Comparison of ENCODE assay signal across 14 mouse cellular contexts in genomic region chr10:94789205-94789604, GRCm38 (mm10).
DNase-seq lines count a peak whose midpoint lies in the region; ATAC-seq and TF ChIP-seq lines count a peak whose summit lies in the region.
"Had no signal": no experiment of that assay in that cellular context is flagged by ENCODE, and none has a peak within 500 bp of the region (broad histone marks: within the 10 kb centered on the region; RNA-seq: fewer than 3 reads in every experiment).

No protein-coding gene starts in this region.

- intact Hi-C loops in heart, postnatal 36 days (cut with DNase I) = no loop called here

- H3K4me3 ChIP-seq in limb, embryonic 14.5 days (replicated peaks; ENCODE audit: low read length) = no peak overlapping the region
- H3K4me3 ChIP-seq in limb, embryonic 10.5 days = no peak overlapping the region
- H3K4me3 ChIP-seq: megakaryocyte, embryonic 14.5 days; neural tube, embryonic 12.5 days had no signal

- H3K27ac ChIP-seq in limb, embryonic 14.5 days (replicated peaks; ENCODE audit: low read depth, low read length) = no peak overlapping the region
- no peak overlapping the region for H3K27ac ChIP-seq in limb, embryonic 10.5 days
- H3K27ac ChIP-seq: neural tube, embryonic 12.5 days had no signal

- no peak for ATAC-seq in limb, embryonic 14.5 days (ENCODE audit: low FRiP score, low read depth)
- ATAC-seq: intestine, postnatal 0 days had no signal

- H3K9me3 ChIP-seq in limb, embryonic 14.5 days (ENCODE audit: control insufficient read depth, low read length) = no peaks in the 10 kb centered on the region
- no peaks in the 10 kb centered on the region for H3K9me3 ChIP-seq in limb, embryonic 10.5 days (replicated peaks)
- H3K9me3 ChIP-seq: megakaryocyte, embryonic 14.5 days; neural tube, embryonic 12.5 days had no signal

- H3K27me3 ChIP-seq in limb, embryonic 14.5 days (ENCODE audit: control insufficient read depth, insufficient read depth, low read length) = no peaks in the 10 kb centered on the region
- no peaks in the 10 kb centered on the region for H3K27me3 ChIP-seq in limb, embryonic 10.5 days (ENCODE audit: low read depth, poor library complexity, severe bottlenecking)
- H3K27me3 ChIP-seq: megakaryocyte, embryonic 14.5 days; neural tube, embryonic 12.5 days had no signal

- no peak overlapping the region for H3K9ac ChIP-seq in limb, embryonic 14.5 days (ENCODE audit: low read depth, low read length, severe bottlenecking)
- H3K9ac ChIP-seq: neural tube, embryonic 12.5 days had no signal

- peaks cover 32% of the 10 kb centered on the region for H3K36me3 ChIP-seq in limb, embryonic 14.5 days (ENCODE audit: control insufficient read depth, insufficient read depth, low read length)
- peaks cover 28% of the 10 kb centered on the region for H3K36me3 ChIP-seq in limb, embryonic 10.5 days

- 75% methylated on average over 3 of the region's 3 CpGs for WGBS in limb, embryonic 14.5 days
- 86% methylated on average over 3 of the region's 3 CpGs for WGBS in limb, embryonic 10.5 days

- H3K4me2 ChIP-seq in limb, embryonic 14.5 days (replicated peaks; ENCODE audit: low read depth, low read length, severe bottlenecking) = no peak overlapping the region
- H3K4me2 ChIP-seq: neural tube, embryonic 12.5 days had no signal

- H3K4me1 ChIP-seq in limb, embryonic 14.5 days (ENCODE audit: control insufficient read depth, insufficient read depth, low read length) = no peaks in the 10 kb centered on the region
- no peaks in the 10 kb centered on the region for H3K4me1 ChIP-seq in limb, embryonic 10.5 days
- H3K4me1 ChIP-seq: neural tube, embryonic 12.5 days had no signal

- DNase-seq in limb, embryonic 14.5 days (ENCODE audit: low spot score) = peak; percentile 7
- no peak for DNase-seq in limb, embryonic 10.5 days (ENCODE audit: low spot score)
- DNase-seq in gonadal fat pad, adult 2 months (ENCODE audit: low read depth) = peak; percentile 8
- peak; percentile 24 to 56 for DNase-seq in heart, postnatal 36 days
- DNase-seq in lung, postnatal 36 days = peak; percentile 74
- no peak for DNase-seq in layer of hippocampus, postnatal 36 days
- DNase-seq in left cerebral cortex, adult 9 months (ENCODE audit: low spot score in 2 of 2) = no peak
- DNase-seq in frontal cortex, postnatal 14 days (ENCODE audit: low spot score in 2 of 2) = no peak
- DNase-seq: gastrocnemius, postnatal 10 days; left cerebral cortex, postnatal 4 days; right cerebral cortex, postnatal 4 days had no signal

- TF ChIP-seq POLR2A in limb, embryonic 14.5 days (IDR thresholded peaks at IDR 0.05; ENCODE audit: borderline replicate concordance, extremely low read depth, insufficient read depth, insufficient read length) = no peak

Comparison
In these comparisons a context has a peak if more than half of its experiments do, and no peak if none do; other contexts are left out.
1. DNase-seq: peak in limb, embryonic 14.5 days (single experiment), gonadal fat pad, adult 2 months (single experiment), heart, postnatal 36 days (2 of 2) and lung, postnatal 36 days (single experiment); none in limb, embryonic 10.5 days (single experiment), layer of hippocampus, postnatal 36 days (0 of 2), left cerebral cortex, adult 9 months (0 of 2) and frontal cortex, postnatal 14 days (0 of 2).